ENCODE assay signal across 12 mouse cellular contexts in genomic region chr8:123267926-123268656, GRCm38 (mm10). TPM values are rescaled to one million over a fixed set of nuclear protein-coding genes. Genes with fewer than 3 reads are reported as not detected.
DNase-seq lines count a peak whose midpoint lies in the region; ATAC-seq and TF ChIP-seq lines count a peak whose summit lies in the region.
"Had no signal": no experiment of that assay in that cellular context is flagged by ENCODE, and none has a peak within 500 bp of the region (broad histone marks: within the 10 kb centered on the region; RNA-seq: fewer than 3 reads in every experiment).

No protein-coding gene starts in this region.

- 0 out of 2 replicates have a peak overlapping the region, but pooled peaks have one; percentile 20 for H3K27ac ChIP-seq in midbrain, embryonic 10.5 days (replicated peaks)
- H3K27ac ChIP-seq in midbrain, postnatal 0 days (ENCODE audit: low read depth, low read length): no peak overlapping the region
- peak overlapping the region; percentile 42; the same call in 1 of the 2 replicates for H3K27ac ChIP-seq in neural tube, embryonic 13.5 days (replicated peaks)
- H3K27ac ChIP-seq: forebrain, embryonic 15.5 days had no signal

- H3K27me3 ChIP-seq in midbrain, embryonic 10.5 days (ENCODE audit: low read depth, poor library complexity, severe bottlenecking): no peaks in the 10 kb centered on the region
- no peaks in the 10 kb centered on the region for H3K27me3 ChIP-seq in midbrain, postnatal 0 days (ENCODE audit: insufficient read depth, low read length)
- no peaks in the 10 kb centered on the region for H3K27me3 ChIP-seq in neural tube, embryonic 13.5 days
- H3K27me3 ChIP-seq: forebrain, embryonic 15.5 days had no signal

- H3K4me1 ChIP-seq in midbrain, embryonic 10.5 days: peaks cover 9% of the 10 kb centered on the region; the same call in 1 of the 2 replicates
- no peaks in the 10 kb centered on the region for H3K4me1 ChIP-seq in midbrain, postnatal 0 days (ENCODE audit: insufficient read depth, low read length)
- H3K4me1 ChIP-seq in neural tube, embryonic 13.5 days (replicated peaks): 0 out of 2 replicates have a peak, but pooled peaks cover 2% of the 10 kb centered on the region
- H3K4me1 ChIP-seq: forebrain, embryonic 15.5 days had no signal

- H3K4me2 ChIP-seq in midbrain, postnatal 0 days (ENCODE audit: low read depth, low read length, poor library complexity, severe bottlenecking): no peak overlapping the region
- no peak overlapping the region for H3K4me2 ChIP-seq in neural tube, embryonic 13.5 days
- H3K4me2 ChIP-seq: forebrain, embryonic 15.5 days had no signal

- peak; percentile 27 for DNase-seq in midbrain, embryonic 10.5 days (ENCODE audit: low spot score)
- no peak for DNase-seq in midbrain, postnatal 0 days (ENCODE audit: low spot score)
- peak; percentile 35 for DNase-seq in kidney, adult 18-20 months
- DNase-seq in kidney, postnatal 14 days: peak; percentile 32
- DNase-seq in adrenal gland, postnatal 36 days: no peak
- DNase-seq in thymus, postnatal 36 days: no peak
- DNase-seq: cerebellum, adult 11-12 months; heart, postnatal 14 days; lung, adult 18-20 months; right cerebral cortex, postnatal 4 days had no signal

- whole genome bisulfite sequencing in midbrain, embryonic 10.5 days: 88% methylated on average over 14 of the region's 14 CpGs
- 80% methylated on average over 14 of the region's 14 CpGs for WGBS in midbrain, postnatal 0 days
- 70% methylated on average over 14 of the region's 14 CpGs for WGBS in neural tube, embryonic 13.5 days

- H3K9me3 ChIP-seq in midbrain, embryonic 10.5 days (replicated peaks): no peaks in the 10 kb centered on the region
- H3K9me3 ChIP-seq in midbrain, postnatal 0 days (ENCODE audit: low read length): no peaks in the 10 kb centered on the region
- no peaks in the 10 kb centered on the region for H3K9me3 ChIP-seq in neural tube, embryonic 13.5 days
- H3K9me3 ChIP-seq: forebrain, embryonic 15.5 days had no signal

- TF ChIP-seq CTCF in midbrain, postnatal 0 days (IDR thresholded peaks at IDR 0.05): no peak

- H3K36me3 ChIP-seq in midbrain, embryonic 10.5 days: peaks cover 99% of the 10 kb centered on the region
- peaks cover 65% of the 10 kb centered on the region for H3K36me3 ChIP-seq in midbrain, postnatal 0 days (ENCODE audit: insufficient read depth, low read length)
- H3K36me3 ChIP-seq in neural tube, embryonic 13.5 days: peaks cover 77% of the 10 kb centered on the region

- no peak overlapping the region for H3K4me3 ChIP-seq in midbrain, embryonic 10.5 days
- H3K4me3 ChIP-seq in midbrain, postnatal 0 days (ENCODE audit: low read depth, low read length): no peak overlapping the region
- no peak overlapping the region for H3K4me3 ChIP-seq in neural tube, embryonic 13.5 days
- H3K4me3 ChIP-seq: forebrain, embryonic 15.5 days had no signal

- H3K9ac ChIP-seq in midbrain, postnatal 0 days (replicated peaks; ENCODE audit: low read length, poor library complexity, severe bottlenecking): no peak overlapping the region
- no peak overlapping the region for H3K9ac ChIP-seq in neural tube, embryonic 13.5 days
- H3K9ac ChIP-seq: forebrain, embryonic 15.5 days had no signal

- no peak for ATAC-seq in midbrain, postnatal 0 days (ENCODE audit: low FRiP score)
- ATAC-seq in neural tube, embryonic 13.5 days (ENCODE audit: low read depth): no peak; the same call in 1 of the 2 replicates
- ATAC-seq: forebrain, embryonic 15.5 days had no signal

RNA-seq across cellular contexts. Expression of gene Vps9d1, which starts 13.9 kb away (rescaled TPM):
- polyA plus RNA-seq in midbrain, embryonic 10.5 days (2016; fragmentation: Nextera tagmentation; extraction: Ambion mirVana): 24.0 and 27.1 TPM in 2 replicates
- 77.4 and 88.9 TPM in 2 replicates for total RNA-seq in midbrain, postnatal 0 days (2014; rRNA removed)
- polyA plus RNA-seq in midbrain, postnatal 0 days (2015; fragmentation: Nextera tagmentation; extraction: Ambion mirVana): 66.1 and 70.7 TPM in 2 replicates
- polyA plus RNA-seq in neural tube, embryonic 13.5 days (2015; fragmentation: Nextera tagmentation; extraction: Ambion mirVana): 49.2 and 50.0 TPM in 2 replicates
- total RNA-seq in adrenal gland, postnatal 36 days (2021): 10 to 100 TPM; 21.1 to 28.1 TPM

RNA-seq across cellular contexts. Expression of gene Zfp276, which starts 14.1 kb away (rescaled TPM):
- polyA plus RNA-seq in midbrain, embryonic 10.5 days (2016; fragmentation: Nextera tagmentation; extraction: Ambion mirVana): 23.2 and 27.2 TPM in 2 replicates
- total RNA-seq in midbrain, postnatal 0 days (2014; rRNA removed): 37.9 and 42.1 TPM in 2 replicates
- 15.4 and 17.8 TPM in 2 replicates for polyA plus RNA-seq in midbrain, postnatal 0 days (2015; fragmentation: Nextera tagmentation; extraction: Ambion mirVana)
- polyA plus RNA-seq in neural tube, embryonic 13.5 days (2015; fragmentation: Nextera tagmentation; extraction: Ambion mirVana): 22.1 and 24.1 TPM in 2 replicates
- 10 to 100 TPM; 19.4 to 27.9 TPM for total RNA-seq in adrenal gland, postnatal 36 days (2021)

RNA-seq across cellular contexts. Expression of gene Spata2l, which starts 32.1 kb away (rescaled TPM):
- polyA plus RNA-seq in midbrain, embryonic 10.5 days (2016; fragmentation: Nextera tagmentation; extraction: Ambion mirVana): 1.3 and 2.4 TPM in 2 replicates
- total RNA-seq in midbrain, postnatal 0 days (2014; rRNA removed): 13.6 and 19.6 TPM in 2 replicates
- polyA plus RNA-seq in midbrain, postnatal 0 days (2015; fragmentation: Nextera tagmentation; extraction: Ambion mirVana): 14.3 and 16.8 TPM in 2 replicates
- polyA plus RNA-seq in neural tube, embryonic 13.5 days (2015; fragmentation: Nextera tagmentation; extraction: Ambion mirVana): 4.4 and 4.8 TPM in 2 replicates
- 10 to 100 TPM; 16.8 to 21.4 TPM for total RNA-seq in adrenal gland, postnatal 36 days (2021)

RNA-seq across cellular contexts. Expression of gene Cdk10, which starts 43.4 kb away (rescaled TPM):
- polyA plus RNA-seq in midbrain, embryonic 10.5 days (2016; fragmentation: Nextera tagmentation; extraction: Ambion mirVana): 41.4 and 42.0 TPM in 2 replicates
- 70.3 and 86.5 TPM in 2 replicates for total RNA-seq in midbrain, postnatal 0 days (2014; rRNA removed)
- 57.8 and 67.0 TPM in 2 replicates for polyA plus RNA-seq in midbrain, postnatal 0 days (2015; fragmentation: Nextera tagmentation; extraction: Ambion mirVana)
- polyA plus RNA-seq in neural tube, embryonic 13.5 days (2015; fragmentation: Nextera tagmentation; extraction: Ambion mirVana): 37.2 and 42.4 TPM in 2 replicates
- 10 to 100 TPM; 49.0 to 58.6 TPM for total RNA-seq in adrenal gland, postnatal 36 days (2021)

RNA-seq across cellular contexts. Expression of gene Fanca, which starts 50.3 kb away (rescaled TPM):
- polyA plus RNA-seq in midbrain, embryonic 10.5 days (2016; fragmentation: Nextera tagmentation; extraction: Ambion mirVana): 40.4 and 45.3 TPM in 2 replicates
- total RNA-seq in midbrain, postnatal 0 days (2014; rRNA removed): 4.2 and 17.6 TPM in 2 replicates
- 3.0 and 3.3 TPM in 2 replicates for polyA plus RNA-seq in midbrain, postnatal 0 days (2015; fragmentation: Nextera tagmentation; extraction: Ambion mirVana)
- 9.3 and 11.0 TPM in 2 replicates for polyA plus RNA-seq in neural tube, embryonic 13.5 days (2015; fragmentation: Nextera tagmentation; extraction: Ambion mirVana)
- 10 to 100 TPM in 1 of 2 experiments, 1 to 10 TPM in 1; 1.9 to 10.5 TPM for total RNA-seq in adrenal gland, postnatal 36 days (2021)

Comparison
In these comparisons a context has a peak if more than half of its experiments do, and no peak if none do; other contexts are left out.
1. DNase-seq: peak in midbrain, embryonic 10.5 days (single experiment), kidney, adult 18-20 months (single experiment) and kidney, postnatal 14 days (single experiment); none in midbrain, postnatal 0 days (single experiment), adrenal gland, postnatal 36 days (0 of 2) and thymus, postnatal 36 days (0 of 2).